Mouse (Mus musculus) inflammation-experienced regulatory T-cells, adult 6 months (primary cell): Measurements from ENCODE around the gene T2. TPM values are rescaled to one million over a fixed set of nuclear protein-coding genes. Genes with fewer than 3 reads are reported as not detected.
"Not testable (repeated sequence)": the region's sequence is repeated elsewhere in the genome, so short reads cannot be mapped to it uniquely, and the experiment has no call there.

Source experiments
- ATAC-seq: one replicate; pipeline ENCODE4 v1.8.0; 2017
- polyA plus RNA-seq, 3 experiments: library from polyadenylated mRNA; unstranded; fragments of 100-300 nt; shearing (Covaris generic); gene quantifications; one replicate each; pipeline ENCODE4 v1.2.1; 2017

Gene T2
- 1 to 10 TPM in 2 of 3 experiments, under 1 TPM in 1; 0.44 to 2.0 (median 1.4) TPM for polyA plus RNA-seq

- no peak for ATAC-seq
These were observed at the start of gene T2 for GRCm38 (mm10) chr17:8355692-8356091. TSS of gene T2 (plus strand) at chr17:8355992.

- peak; percentile 96 for ATAC-seq
These were observed 44.8 kb upstream of the T2 start, which contains the start of gene Sft2d1 for GRCm38 (mm10) chr17:8310838-8311614. TSS of gene Sft2d1 (plus strand) at chr17:8311102.

GRCm38 (mm10) chr17:8311751-8312150, 44.0 kb upstream of the T2 start:
- no peak for ATAC-seq

GRCm38 (mm10) chr17:8313976-8314375, 41.8 kb upstream of the T2 start:
- no peak for ATAC-seq

GRCm38 (mm10) chr17:8316251-8316650, 39.5 kb upstream of the T2 start:
- ATAC-seq, result no peak

- not testable (repeated sequence) for ATAC-seq
These were observed 28.9 kb upstream of the T2 start for GRCm38 (mm10) chr17:8326877-8327276.

GRCm38 (mm10) chr17:8328511-8329174, 27.1 kb upstream of the T2 start:
- ATAC-seq, result no peak

- ATAC-seq, result no peak
These were observed 25.2 kb upstream of the T2 start for GRCm38 (mm10) chr17:8330602-8331001.

GRCm38 (mm10) chr17:8337159-8337558, 18.6 kb upstream of the T2 start, which contains the start of gene Prr18:
TSS of gene Prr18 (plus strand) at chr17:8337459.
- ATAC-seq, result not testable (repeated sequence)

- ATAC-seq, result no peak
These were observed 16.0 kb upstream of the T2 start for GRCm38 (mm10) chr17:8339666-8340374.

GRCm38 (mm10) chr17:8340407-8341359, 15.1 kb upstream of the T2 start:
- ATAC-seq, result peak; percentile 4

- peak; percentile 6 for ATAC-seq
These were observed 14.3 kb upstream of the T2 start for GRCm38 (mm10) chr17:8341360-8341963.

GRCm38 (mm10) chr17:8342706-8343105, 13.1 kb upstream of the T2 start:
- ATAC-seq, result peak; percentile 83

GRCm38 (mm10) chr17:8343416-8343815, 12.4 kb upstream of the T2 start:
- ATAC-seq, result no peak

GRCm38 (mm10) chr17:8347765-8348285, 8.0 kb upstream of the T2 start:
- ATAC-seq, result no peak

- ATAC-seq, result no peak
These were observed 6.9 kb upstream of the T2 start for GRCm38 (mm10) chr17:8348941-8349340.

- ATAC-seq, result no peak
These were observed 4.7 kb upstream of the T2 start for GRCm38 (mm10) chr17:8351088-8351487.

GRCm38 (mm10) chr17:8357498-8357897, 1.7 kb downstream of the T2 start:
- ATAC-seq, result no peak

GRCm38 (mm10) chr17:8360876-8361275, 5.1 kb downstream of the T2 start:
- no peak for ATAC-seq

- no peak for ATAC-seq
These were observed 5.7 kb downstream of the T2 start for GRCm38 (mm10) chr17:8361281-8362103.
